Mouse (Mus musculus) stomach, embryonic 16.5 days (tissue): ENCODE results near the gene Cfdp1. TPM values are rescaled to one million over a fixed set of nuclear protein-coding genes. Genes with fewer than 3 reads are reported as not detected.

ENCODE experiments used
- ATAC-seq: fragments of 200-750 bp; cut with Nextera tagmentation; 2 replicates; pipeline ENCODE4 v1.8.0; 2017; ENCODE audit warnings: moderate number of reproducible peaks, moderate TSS enrichment; ENCODE audit not compliant: insufficient read depth, low FRiP score
- H3K27ac ChIP-seq: fragments of 300-500 bp; sonication (generic); 2 replicates; pipeline ENCODE4 v1.5.1; 2014; ENCODE audit warnings: low read length
- H3K27me3 ChIP-seq: fragments of 300-500 bp; sonication (generic); 2 replicates; pipeline ENCODE4 v1.6.1; 2014; ENCODE audit warnings: low read length, control low read depth, mixed read lengths; ENCODE audit not compliant: control insufficient read depth, insufficient read depth
- H3K36me3 ChIP-seq: fragments of 300-500 bp; sonication (generic); 2 replicates; pipeline ENCODE4 v1.6.1; 2014; ENCODE audit warnings: low read length; ENCODE audit not compliant: control insufficient read depth, insufficient read depth
- H3K4me1 ChIP-seq: fragments of 300-500 bp; sonication (generic); 2 replicates; pipeline ENCODE4 v1.6.1; 2014; ENCODE audit warnings: low read length, control low read depth, mixed read lengths; ENCODE audit not compliant: control insufficient read depth, insufficient read depth
- H3K4me2 ChIP-seq: fragments of 300-500 bp; sonication (generic); 2 replicates; pipeline ENCODE4 v1.6.1; 2014; ENCODE audit warnings: low read depth, low read length, mixed read lengths
- H3K4me3 ChIP-seq: fragments of 300-500 bp; sonication (generic); replicated peaks from 2 replicates; pipeline ENCODE4 v1.5.1; 2014; ENCODE audit warnings: mild to moderate bottlenecking, low read length
- H3K9ac ChIP-seq: fragments of 300-500 bp; sonication (generic); 2 replicates; pipeline ENCODE4 v1.6.1; 2014; ENCODE audit warnings: low read length
- H3K9me3 ChIP-seq: fragments of 300-500 bp; sonication (generic); replicated peaks from 2 replicates; pipeline ENCODE4 v1.6.1; 2016; ENCODE audit warnings: low read length, control low read depth; ENCODE audit not compliant: control insufficient read depth
- WGBS: fragments of 180-500 bp; shearing (Covaris S2); extraction: QIAGEN DNeasy Blood & Tissue Kit; methylation state at CpG from one replicate; pipeline ENCODE4 v1.1.7; 2014; 5-methylcytosine and 5-hydroxymethylcytosine counted together
- polyA plus RNA-seq: library from polyadenylated mRNA; unstranded; fragments of >200 nt; fragmentation: Nextera tagmentation; extraction: Ambion mirVana; gene quantifications from 2 replicates; pipeline ENCODE4 v1.2.1, GENCODE M21; 2015

The Cfdp1 gene
- polyA plus RNA-seq, 1 experiment from 2014 or later, result 197 TPM

GRCm38 (mm10) chr8:111772083-111772482 is 82.0 kb downstream of the Cfdp1 start:
- Histone ChIP-seq H3K27me3 (no peaks in the 10 kb centered on the region), H3K4me3 (no peak overlapping the region), H3K4me2 (no peak overlapping the region), H3K9ac (no peak overlapping the region), H3K4me1 (peaks cover 5% of the 10 kb centered on the region; the same call in 1 of the 2 replicates), H3K9me3 (no peaks in the 10 kb centered on the region), H3K36me3 (peaks cover 16% of the 10 kb centered on the region; the same call in 1 of the 2 replicates), H3K27ac (no peak overlapping the region)
- no peak for ATAC-seq
- 87% methylated on average over 9 of the region's 9 CpGs for WGBS

GRCm38 (mm10) chr8:111771625-111772020 is 82.5 kb downstream of the Cfdp1 start:
- Histone ChIP-seq H3K4me1 (peaks cover 5% of the 10 kb centered on the region; the same call in 1 of the 2 replicates), H3K27me3 (no peaks in the 10 kb centered on the region), H3K4me2 (no peak overlapping the region), H3K4me3 (no peak overlapping the region), H3K36me3 (peaks cover 16% of the 10 kb centered on the region; the same call in 1 of the 2 replicates), H3K9me3 (no peaks in the 10 kb centered on the region), H3K27ac (peak overlapping the region; percentile 7; the same call in 1 of the 2 replicates), H3K9ac (no peak overlapping the region)
- no peak for ATAC-seq
- 86% methylated on average over 6 of the region's 6 CpGs for WGBS

DNA sequence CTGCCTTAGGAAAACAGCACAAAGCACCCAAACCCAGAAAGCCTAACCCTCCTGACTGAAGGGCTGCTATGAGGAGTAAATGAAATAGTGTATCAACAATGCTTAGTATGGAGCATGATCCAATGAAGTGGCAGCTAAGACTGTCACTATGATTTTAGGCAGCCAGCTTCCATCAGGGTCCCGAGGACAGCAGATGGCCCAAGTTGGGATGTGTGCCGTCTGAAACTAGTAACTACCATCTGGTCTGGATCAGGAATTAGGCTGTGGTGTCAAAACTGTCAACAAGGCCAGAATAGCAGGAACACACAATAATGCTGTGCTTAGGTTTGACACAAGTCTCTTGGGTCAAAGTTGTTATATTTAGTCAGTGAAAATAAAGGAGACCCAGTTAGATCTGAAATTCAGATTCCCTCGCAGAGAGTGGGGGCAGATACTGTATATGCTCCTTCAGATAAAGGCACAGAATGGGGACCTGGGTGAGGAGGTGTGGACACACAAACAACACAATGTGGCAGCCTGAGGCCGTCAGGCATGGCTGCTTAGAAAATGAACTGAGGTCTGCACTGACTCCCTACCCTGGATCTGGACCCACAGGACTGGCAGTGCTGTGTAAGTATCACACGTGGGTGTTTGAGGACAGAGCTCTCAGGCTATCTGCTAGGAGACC is 83.0 kb downstream of the Cfdp1 start:
- Histone ChIP-seq H3K9me3 (no peaks in the 10 kb centered on the region), H3K9ac (no peak overlapping the region), H3K27ac (peak overlapping the region; percentile 7; the same call in 1 of the 2 replicates), H3K4me3 (no peak overlapping the region), H3K4me1 (peaks cover 5% of the 10 kb centered on the region; the same call in 1 of the 2 replicates), H3K27me3 (no peaks in the 10 kb centered on the region), H3K4me2 (no peak overlapping the region), H3K36me3 (peaks cover 16% of the 10 kb centered on the region; the same call in 1 of the 2 replicates)
- no peak for ATAC-seq
- WGBS, result 61% methylated on average over 5 of the region's 5 CpGs

- H3K36me3 ChIP-seq, result peaks cover 12% of the 10 kb centered on the region; the same call in 1 of the 2 replicates
- peaks cover 5% of the 10 kb centered on the region; the same call in 1 of the 2 replicates for H3K4me1 ChIP-seq
- WGBS, result 59% methylated on average over 12 of the region's 12 CpGs
- H3K27ac ChIP-seq, result peak overlapping the region; percentile 38; the same call in 1 of the 2 replicates
- H3K4me3 ChIP-seq, result no peak overlapping the region
- ATAC-seq, result no peak
- H3K9ac ChIP-seq, result no peak overlapping the region
- H3K27me3 ChIP-seq, result no peaks in the 10 kb centered on the region
- no peaks in the 10 kb centered on the region for H3K9me3 ChIP-seq
- no peak overlapping the region for H3K4me2 ChIP-seq
Measured at GRCm38 (mm10) chr8:111769764-111770428, 84.2 kb downstream of the Cfdp1 start.

DNA sequence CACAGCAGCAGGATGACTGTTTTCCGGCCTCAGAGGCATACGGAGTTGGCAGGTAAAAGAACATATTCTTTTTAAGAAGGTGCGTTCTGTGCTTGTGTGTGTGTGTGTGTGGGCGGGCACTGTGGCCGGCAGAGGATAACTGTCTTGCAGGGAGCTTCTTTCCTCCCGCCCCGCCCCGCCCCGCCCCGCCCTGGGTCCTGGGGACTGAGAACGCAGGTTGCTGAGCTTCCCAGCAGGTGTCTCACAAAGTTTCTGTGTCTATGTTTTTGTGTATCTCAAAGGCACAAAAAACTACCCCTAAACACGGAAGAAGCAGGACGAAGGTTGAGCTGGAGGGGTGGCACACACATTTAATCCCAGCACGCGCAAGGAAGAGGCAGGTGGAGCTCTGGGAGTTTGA is 84.8 kb downstream of the Cfdp1 start:
- 59% methylated on average over 15 of the region's 15 CpGs for WGBS
- no peak overlapping the region for H3K4me3 ChIP-seq
- ATAC-seq, result no peak
- H3K4me1 ChIP-seq, result peaks cover 5% of the 10 kb centered on the region; the same call in 1 of the 2 replicates
- no peaks in the 10 kb centered on the region for H3K9me3 ChIP-seq
- no peak overlapping the region for H3K9ac ChIP-seq
- peak overlapping the region; percentile 38; the same call in 1 of the 2 replicates for H3K27ac ChIP-seq
- no peaks in the 10 kb centered on the region for H3K27me3 ChIP-seq
- H3K36me3 ChIP-seq, result peaks cover 7% of the 10 kb centered on the region; the same call in 1 of the 2 replicates
- no peak overlapping the region for H3K4me2 ChIP-seq

DNA sequence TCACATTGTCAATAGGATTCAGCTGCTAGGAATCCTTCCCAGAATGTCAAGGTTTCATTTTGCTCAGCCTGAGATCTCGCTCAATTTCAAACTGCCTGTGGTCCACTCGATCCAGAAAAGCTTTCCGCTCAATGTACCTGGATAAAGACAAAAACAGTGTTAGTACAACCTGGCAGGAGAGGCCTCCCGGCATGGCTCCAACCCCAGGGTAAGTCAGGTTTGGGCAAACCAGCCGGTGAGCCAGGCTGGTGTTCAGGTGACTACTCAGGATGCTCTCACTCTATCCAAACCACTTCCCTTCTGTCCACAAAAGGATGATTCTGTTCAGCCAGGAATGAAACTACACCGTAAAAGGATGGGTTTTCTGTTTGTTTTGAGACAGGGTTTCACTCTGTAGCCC is 85.4 kb downstream of the Cfdp1 start:
- Histone ChIP-seq H3K27me3 (no peaks in the 10 kb centered on the region), H3K27ac (no peak overlapping the region), H3K36me3 (peaks cover 7% of the 10 kb centered on the region; the same call in 1 of the 2 replicates), H3K9me3 (no peaks in the 10 kb centered on the region), H3K4me2 (no peak overlapping the region), H3K4me1 (peaks cover 5% of the 10 kb centered on the region; the same call in 1 of the 2 replicates), H3K9ac (no peak overlapping the region), H3K4me3 (no peak overlapping the region)
- 79% methylated on average over 6 of the region's 6 CpGs for WGBS
- no peak for ATAC-seq

GRCm38 (mm10) chr8:111765616-111766015 is 88.5 kb downstream of the Cfdp1 start:
- 82% methylated on average over 4 of the region's 4 CpGs for WGBS
- Histone ChIP-seq H3K9me3 (no peaks in the 10 kb centered on the region), H3K36me3 (no peaks in the 10 kb centered on the region), H3K4me1 (peaks cover 5% of the 10 kb centered on the region; the same call in 1 of the 2 replicates), H3K27me3 (no peaks in the 10 kb centered on the region), H3K27ac (no peak overlapping the region), H3K4me3 (no peak overlapping the region), H3K9ac (no peak overlapping the region), H3K4me2 (no peak overlapping the region)
- no peak for ATAC-seq

DNA sequence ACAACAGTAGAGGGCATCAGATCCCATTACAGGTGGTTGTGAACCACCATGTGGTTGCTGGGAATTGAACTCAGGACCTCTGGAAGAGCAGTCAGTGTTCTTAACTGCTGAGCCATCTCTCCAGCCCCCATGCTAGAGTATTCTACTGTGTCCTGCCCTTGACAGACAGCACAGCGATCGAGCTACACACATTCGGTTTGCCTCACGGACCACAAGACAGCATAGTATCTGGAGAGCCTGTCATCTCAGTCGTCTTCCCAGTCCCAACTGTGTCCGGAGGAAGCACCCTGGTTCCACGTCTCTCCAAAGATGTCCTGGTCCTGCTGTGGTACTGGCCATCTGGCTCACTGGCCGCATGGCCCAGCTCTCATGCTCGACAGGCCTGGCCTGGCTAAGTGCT is 89.0 kb downstream of the Cfdp1 start:
- ATAC-seq, result no peak
- H3K27me3 ChIP-seq, result no peaks in the 10 kb centered on the region
- 92% methylated on average over 9 of the region's 9 CpGs for WGBS

GRCm38 (mm10) chr8:111760708-111761107 is 93.4 kb downstream of the Cfdp1 start:
- Histone ChIP-seq H3K27ac (no peak overlapping the region), H3K4me3 (no peak overlapping the region), H3K36me3 (no peaks in the 10 kb centered on the region), H3K9ac (no peak overlapping the region), H3K4me2 (no peak overlapping the region), H3K9me3 (no peaks in the 10 kb centered on the region), H3K27me3 (no peaks in the 10 kb centered on the region), H3K4me1 (no peaks in the 10 kb centered on the region)
- no peak for ATAC-seq
- WGBS, result 82% methylated on average over 13 of the region's 13 CpGs

More for the DNA sequence above, 89.0 kb downstream of the Cfdp1 start:
- Histone ChIP-seq H3K4me3 (no peak overlapping the region), H3K9me3 (no peaks in the 10 kb centered on the region), H3K9ac (no peak overlapping the region), H3K4me1 (peaks cover 5% of the 10 kb centered on the region; the same call in 1 of the 2 replicates), H3K27ac (no peak overlapping the region), H3K4me2 (no peak overlapping the region), H3K36me3 (no peaks in the 10 kb centered on the region)
